Mouse (Mus musculus): ENCODE data around the gene Trp53tg5.

The Trp53tg5 gene

DNA sequence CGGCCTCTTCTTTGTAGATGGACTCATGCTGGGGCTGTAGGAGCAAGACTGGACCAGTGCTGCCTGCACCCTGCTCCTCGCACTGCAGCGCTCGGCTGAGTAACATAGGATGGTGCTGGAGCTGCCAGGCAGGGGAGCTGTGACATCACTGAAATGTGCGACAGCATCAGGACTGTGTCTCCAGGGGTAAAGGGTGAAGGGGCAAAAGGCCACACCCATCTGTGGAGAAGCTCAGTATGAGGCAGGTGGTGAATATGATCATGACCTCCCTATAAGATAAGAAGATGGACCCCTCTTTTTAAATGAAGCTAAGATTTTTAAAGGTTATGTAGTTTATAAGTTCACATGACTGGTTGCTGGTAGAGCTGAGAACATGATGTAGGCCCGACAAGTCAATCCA, at the start of gene Trp53tg5:
Trp53tg5 (minus strand) TSS at position 101 of the 400 bp plus-strand sequence.
- no peak for DNase-seq (ENCODE audit: extremely low spot score, low read depth, low spot score)

DNA sequence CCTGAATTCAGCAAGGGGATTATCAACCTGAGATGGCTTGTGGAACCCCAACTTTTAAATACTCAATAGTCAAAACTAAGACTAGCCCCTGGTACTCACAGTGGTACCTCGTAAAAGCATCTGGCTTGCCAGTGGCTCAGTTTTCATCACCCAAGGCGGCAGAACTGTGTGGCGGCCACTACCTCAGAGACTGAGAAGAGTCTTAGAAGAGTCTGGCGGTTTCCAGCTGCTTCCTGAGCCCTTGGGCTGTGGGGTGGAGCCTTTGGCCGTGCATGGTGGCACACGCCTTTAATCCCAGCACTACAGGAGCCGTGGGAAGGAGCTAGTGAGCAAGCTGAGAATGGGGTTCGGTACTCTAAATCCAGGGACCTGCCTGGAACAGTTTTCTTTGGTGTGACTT, 48.8 kb upstream of the Trp53tg5 start:
- no peak for DNase-seq (ENCODE audit: extremely low spot score, low read depth, low spot score)

DNA sequence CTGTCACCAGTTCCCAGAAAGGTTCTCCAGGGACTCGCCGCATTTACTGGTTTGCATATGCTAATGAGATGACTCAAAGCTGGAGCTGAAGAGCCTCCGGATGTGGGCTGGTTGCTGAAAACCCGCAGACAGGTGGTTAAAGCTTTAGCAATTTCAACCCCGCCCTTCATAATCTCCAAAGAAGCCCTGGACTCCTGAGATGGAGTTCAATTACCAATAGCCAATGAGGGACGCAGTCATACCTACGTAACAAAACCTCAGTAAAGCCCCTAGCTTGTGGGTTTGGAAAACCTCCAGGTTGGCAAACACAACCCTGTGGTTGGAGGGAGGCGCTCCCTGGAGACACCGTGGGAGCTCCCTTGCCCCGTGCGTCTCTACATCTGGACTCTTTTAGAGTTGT, 48.3 kb upstream of the Trp53tg5 start:
- DNase-seq (ENCODE audit: extremely low spot score, low read depth, low spot score) = no peak

DNA sequence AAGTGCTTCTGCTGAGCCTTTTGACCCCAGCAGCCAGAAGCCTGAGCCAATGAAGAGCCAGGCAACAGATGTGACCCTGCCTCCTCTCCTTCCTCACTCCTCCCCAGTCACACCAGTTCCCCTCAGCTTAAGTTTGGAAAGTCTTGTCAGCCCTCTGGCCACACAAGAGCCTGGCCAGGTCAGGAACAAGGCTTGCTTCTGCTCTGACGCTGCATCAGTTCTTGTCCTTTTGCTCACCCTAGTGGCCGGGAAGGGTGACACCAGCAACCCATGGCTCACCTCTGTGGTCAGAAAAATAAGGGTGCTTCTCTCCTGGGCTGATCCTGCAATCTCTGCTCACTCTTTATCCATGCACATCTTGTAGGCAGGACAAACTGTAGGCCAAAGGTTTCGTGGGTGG, 47.3 kb upstream of the Trp53tg5 start:
- DNase-seq (ENCODE audit: extremely low spot score, low read depth, low spot score) = no peak

DNA sequence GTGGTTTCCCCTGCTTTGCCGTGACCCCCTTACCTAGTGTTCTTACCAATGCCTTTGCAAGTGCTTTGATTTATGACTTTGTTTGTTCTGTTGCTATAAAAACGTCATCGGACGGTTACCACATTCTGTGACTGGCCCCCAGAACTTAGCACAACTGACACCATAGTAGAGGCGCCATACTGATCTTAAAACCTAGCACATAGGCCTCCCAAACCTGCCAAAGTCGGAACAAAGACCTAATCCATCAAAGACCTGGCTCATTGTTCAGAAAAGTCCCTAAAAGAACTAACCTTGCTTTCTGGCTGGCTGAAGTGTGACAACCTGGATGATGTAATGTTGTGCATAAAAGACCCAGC, 45.6 kb upstream of the Trp53tg5 start:
- no peak for DNase-seq (ENCODE audit: extremely low spot score, low read depth, low spot score)

DNA sequence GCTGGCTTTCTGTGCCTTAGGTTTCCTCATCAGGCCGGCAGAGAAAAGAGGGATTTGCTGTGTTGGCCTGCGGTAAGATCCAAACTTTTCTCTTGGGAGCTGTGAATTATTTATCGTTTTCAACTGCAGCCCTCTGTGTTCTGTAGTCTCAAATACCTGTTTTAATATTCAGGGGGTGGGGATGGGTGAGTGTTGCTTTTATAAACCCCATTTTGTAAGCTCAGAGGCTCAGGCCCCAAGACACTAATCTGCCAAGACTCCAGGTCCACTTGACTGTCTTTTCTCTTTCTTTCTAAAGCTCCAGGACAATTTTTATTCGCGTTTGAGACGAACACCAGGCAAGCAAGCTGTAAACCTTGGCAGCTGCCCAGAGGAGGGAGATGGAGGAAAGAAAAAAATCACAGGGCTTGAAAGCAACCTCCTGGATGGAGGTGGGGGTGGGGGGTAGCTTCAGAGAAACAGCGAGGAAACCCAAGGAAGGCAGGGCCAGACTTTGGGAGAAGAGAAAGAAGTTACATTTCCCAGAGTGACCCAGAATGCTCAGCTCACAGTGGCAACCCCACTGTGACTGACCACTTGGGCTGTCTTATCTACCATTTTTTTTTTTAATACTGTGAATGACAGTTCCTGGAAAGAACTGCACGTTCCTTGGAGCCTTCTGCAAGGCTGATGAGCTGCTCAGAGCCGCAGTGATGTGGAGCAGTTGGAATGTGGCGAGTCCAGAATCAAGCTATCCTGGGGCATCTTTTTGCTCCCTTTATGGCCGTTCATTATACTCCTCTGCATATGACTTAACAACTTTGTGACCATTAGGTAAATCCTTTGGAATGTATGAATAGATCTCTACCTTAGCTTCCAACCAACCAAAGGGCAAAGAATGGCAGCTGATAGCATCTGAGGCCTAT, 45.0 kb upstream of the Trp53tg5 start:
- DNase-seq (ENCODE audit: extremely low spot score, low read depth, low spot score) = no peak

DNA sequence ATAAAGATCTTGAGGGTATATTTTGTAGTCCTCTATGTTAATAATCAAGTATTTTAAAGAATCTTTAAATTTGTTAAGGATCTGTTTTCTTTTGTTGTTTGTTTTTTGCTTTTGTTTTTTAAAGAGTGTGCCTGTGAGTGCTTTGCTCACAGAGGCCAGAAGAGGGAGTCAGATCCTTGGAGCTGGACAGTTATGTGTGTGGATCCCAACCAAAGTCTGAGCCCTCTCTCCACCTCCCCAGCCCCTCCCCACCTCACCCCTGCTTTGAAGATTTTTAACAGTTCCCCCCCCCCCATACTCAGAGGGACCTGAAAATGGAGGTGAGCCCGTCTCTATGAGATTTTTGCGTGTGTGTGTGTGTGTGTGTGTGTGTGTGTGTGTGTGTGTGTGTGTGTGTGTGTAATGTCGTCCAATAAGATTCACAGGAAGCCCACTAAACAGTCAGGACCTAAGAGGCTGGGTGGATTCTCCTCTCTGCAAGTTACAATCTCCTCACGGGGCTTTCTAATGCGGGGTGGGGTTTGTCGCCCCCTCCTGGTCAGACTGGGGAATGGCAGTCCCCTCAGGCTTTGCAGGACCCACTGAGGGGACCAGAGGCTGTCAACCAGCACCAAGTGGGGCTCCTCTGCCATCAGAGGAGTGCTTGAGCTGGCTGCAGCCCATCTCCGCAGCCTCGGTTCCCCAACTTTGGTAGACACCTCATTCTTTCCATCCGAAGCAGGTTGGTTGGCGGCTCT, 44.1 kb upstream of the Trp53tg5 start:
- no peak for DNase-seq (ENCODE audit: extremely low spot score, low read depth, low spot score)

DNA sequence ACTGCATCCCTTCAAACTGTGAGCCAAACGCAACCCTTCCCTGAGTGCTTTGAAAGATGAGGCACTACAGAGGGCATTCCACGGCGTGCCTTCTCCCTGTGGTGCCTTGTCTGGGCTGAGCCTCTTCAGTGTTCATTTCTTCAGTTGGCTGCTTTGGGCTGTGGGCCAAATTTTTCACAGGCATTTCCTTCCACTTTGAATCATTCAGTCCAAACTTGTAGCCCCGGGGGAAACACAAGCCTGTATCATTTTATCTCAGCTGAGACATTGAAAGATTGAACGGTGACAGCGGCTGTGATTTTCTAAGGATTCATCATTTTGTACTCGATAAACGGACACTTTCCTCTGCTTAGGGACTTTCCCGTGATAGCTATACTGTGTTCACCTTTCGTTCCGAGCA, 43.1 kb upstream of the Trp53tg5 start:
- DNase-seq (ENCODE audit: extremely low spot score, low read depth, low spot score) = no peak

DNA sequence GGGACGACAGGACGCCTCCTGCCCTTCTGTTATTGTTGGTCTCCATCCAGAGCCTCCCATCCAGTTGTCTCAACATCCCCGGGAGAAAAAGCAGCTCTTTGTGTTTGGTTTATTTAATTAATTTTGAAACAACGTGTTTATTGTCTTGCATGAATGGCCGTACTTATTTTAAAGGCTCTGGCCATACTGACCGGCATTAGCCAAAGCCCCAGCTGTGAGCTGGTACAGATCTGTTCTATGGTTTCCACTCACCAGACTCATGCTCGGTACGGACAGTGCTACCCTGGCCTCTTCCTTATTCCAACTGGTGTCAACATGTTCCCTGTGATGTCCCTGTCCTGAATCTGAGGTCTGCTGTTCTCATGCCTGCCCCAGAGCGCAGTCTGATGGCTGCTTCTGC, 42.4 kb upstream of the Trp53tg5 start:
- DNase-seq (ENCODE audit: extremely low spot score, low read depth, low spot score) = no peak

DNA sequence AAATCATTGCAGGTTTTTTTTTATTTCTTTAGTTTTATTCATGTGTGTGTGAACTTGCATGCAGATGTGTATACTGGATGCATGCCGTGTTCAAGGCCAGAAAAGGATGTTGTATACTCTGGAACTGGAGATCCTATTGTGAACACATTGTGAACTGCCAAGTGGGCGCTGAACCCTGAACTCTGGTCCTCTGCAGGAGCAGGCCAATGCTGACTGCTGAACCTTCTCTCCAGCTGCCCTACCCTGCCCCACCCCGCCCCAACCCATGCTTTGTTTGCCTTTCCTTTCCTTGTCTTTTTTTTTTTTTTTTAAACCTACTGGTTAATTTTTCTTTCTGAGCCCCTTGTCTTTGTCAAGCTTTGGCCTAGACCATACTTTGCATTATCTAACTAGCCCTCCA, 41.4 kb upstream of the Trp53tg5 start:
- DNase-seq (ENCODE audit: extremely low spot score, low read depth, low spot score) = no peak

DNA sequence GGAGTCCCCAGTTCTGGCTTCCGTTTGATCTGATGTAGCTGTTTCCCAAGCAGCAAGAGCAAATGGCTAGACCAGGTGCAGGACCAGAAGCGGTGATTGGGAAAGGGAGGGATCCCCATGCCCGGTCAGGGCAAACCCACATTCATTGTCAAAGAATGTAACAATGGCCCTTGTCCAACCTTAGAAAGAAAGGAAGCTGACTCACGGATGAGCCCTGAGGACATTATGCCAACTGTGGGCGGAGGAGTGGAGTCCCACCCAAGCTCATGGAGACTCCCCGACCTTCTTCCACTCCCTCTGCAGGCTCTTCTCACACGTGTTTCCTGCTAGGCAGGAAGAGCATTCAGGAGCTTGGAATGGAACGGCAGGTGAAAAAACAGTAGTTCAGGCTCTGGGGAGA, 39.9 kb upstream of the Trp53tg5 start:
- DNase-seq (ENCODE audit: extremely low spot score, low read depth, low spot score) = no peak

DNA sequence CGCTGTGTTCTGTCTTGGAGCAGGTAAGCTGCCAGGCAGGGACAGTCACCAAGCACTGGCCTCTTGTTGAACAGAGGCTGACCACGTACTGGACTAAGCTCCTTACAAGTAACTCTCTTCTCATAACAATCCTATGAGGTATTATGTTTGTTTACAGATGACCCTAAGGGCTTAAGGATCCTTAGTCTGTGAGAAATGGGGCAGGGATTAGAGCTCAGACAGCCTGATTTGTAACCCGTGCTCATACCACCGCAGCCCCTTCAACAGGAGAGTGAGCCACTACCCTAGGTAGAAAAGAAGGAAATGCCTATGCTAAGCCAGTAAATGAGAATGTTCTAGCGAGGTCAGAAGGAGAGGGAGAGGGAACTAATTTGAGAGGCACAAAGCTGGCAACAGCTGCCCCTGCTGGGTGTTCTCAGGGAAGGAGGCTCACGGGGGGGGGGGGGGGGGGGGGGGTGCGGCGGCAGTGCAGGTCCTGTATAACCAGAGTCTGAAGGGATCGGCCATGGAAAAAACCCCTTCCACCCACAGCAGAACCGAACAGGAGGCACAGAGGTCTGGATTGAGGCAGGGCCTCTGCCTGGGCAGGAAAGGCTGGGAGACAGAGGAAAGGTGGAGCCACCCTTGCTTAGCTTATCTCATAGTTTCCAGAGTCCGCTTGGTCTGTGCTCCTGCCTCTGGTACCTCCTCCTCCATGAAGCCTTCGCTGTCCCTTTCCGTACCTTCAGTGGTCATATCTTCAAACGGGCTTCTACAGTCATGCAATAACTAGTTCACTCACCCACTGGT, 38.8 kb upstream of the Trp53tg5 start:
- no peak for DNase-seq (ENCODE audit: extremely low spot score, low read depth, low spot score)

DNA sequence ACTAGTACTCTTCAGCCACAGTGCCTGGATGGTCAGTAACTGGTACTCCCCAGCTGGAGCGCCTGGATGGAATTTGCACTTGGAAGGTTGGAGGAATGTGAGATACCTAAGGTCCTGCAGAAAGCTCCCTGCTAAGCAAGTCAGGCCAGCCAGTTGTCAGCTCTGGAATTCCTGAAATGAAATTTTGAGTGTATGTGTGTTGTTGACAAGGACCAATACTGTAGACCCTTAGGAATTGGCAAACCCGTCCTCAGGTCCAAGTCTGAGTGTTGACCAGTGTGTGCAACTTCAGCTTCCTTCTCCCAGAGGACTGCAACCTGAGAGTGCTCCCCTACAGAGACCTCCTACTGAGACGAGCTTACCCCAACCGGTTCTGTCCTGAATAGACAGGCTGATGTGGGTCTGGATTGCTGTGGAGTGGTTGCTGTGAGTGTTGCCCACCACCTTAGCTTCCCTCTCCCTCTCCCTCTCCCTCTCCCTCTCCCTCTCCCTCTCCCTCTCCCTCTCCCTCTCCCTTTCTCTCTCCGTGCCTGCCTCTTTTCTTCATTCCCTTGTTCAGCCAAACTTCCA, 37.2 kb upstream of the Trp53tg5 start:
- no peak for DNase-seq (ENCODE audit: extremely low spot score, low read depth, low spot score)

DNA sequence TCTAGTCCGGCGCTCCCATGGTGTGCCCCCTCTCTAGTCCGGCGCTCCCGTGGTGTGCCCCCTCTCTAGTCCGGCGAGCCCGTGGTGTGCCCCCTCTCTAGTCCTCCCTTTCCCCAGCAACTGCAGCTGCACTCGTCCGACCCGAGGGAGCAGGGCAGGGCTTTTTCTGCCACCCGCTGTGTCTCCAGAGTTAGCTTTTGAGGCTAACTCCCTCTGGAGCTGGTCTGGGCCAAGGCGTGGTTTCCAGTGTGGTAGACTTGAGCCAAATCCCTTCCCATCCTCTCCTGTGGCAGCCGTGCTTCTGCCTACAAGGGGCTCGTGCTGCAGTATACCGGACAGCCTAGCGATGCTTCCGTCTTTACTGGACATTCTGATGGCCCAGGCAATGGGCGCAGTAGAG, 34.3 kb upstream of the Trp53tg5 start:
- DNase-seq (ENCODE audit: extremely low spot score, low read depth, low spot score) = no peak

DNA sequence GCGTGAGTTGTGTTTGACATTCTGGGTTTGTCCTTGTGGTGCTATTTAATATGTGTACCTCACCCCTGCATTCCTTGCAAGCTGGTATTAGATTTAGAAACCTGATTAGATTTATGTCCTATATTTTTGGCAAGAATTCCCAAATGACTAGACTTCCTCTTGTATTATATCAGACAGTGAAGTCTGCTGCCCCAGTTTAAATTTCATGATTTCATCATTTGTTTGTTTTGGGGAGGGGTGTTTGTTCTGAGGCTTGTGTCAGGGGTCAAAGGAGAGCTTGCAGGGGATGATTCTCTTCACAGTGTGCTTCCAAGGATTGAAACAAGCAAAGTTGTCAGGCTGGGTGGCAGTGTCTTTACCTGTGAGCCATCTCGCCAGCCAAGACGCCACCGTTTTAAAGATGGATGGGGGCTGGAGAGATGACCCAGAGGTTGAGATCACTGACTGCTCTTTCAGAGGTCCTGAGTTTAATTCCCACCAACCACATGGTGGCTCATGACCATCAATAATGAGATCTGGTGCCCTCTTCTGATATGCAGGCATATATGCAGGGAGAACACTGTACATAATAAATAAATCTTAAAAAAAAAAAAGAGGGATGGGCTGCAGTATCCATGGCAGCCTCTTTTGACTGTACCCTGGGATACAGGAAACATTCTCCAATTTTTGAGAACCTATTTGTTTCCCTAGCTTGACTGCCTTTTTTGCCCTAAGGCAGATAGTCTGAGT, 32.3 kb upstream of the Trp53tg5 start:
- DNase-seq (ENCODE audit: extremely low spot score, low read depth, low spot score) = no peak

DNA sequence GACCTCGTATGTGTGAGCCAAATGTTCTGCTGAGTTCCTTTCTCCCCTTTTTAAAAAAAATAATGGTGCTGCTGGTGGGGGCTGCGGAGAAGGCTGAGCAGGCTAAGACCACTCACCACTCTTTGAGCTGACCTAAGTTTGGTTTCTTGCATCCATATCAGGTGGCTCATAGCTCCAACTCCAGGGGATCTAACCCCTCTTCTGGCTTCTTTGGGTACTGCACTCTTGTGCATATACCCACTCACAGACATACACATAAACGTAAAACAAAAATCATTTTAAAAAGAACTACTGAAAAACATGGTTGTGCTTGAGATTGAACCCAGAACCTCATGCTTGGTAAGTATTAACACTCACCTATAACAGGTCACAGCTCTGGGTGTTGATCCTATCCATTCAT, 31.4 kb upstream of the Trp53tg5 start:
- no peak for DNase-seq (ENCODE audit: extremely low spot score, low read depth, low spot score)

DNA sequence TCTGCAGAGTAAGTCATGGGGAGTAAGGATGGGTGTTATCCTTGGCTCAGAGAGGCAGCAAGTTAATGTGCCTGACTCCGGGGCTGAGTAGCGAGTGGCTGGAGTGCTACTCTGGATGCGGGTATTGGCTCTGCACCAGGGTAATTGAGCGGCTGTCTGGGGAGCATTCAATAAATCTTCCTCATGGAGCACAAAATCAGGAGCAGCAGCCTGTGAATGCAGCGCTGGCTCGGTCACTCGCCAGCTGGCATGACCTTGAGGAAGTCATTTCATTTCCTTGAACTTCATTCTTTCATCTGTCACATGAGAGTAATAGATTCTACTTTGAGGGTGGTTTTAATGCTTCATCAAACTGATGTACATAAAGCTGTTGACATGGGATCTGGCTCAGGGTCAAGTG, 27.0 kb upstream of the Trp53tg5 start:
- DNase-seq (ENCODE audit: extremely low spot score, low read depth, low spot score) = no peak

DNA sequence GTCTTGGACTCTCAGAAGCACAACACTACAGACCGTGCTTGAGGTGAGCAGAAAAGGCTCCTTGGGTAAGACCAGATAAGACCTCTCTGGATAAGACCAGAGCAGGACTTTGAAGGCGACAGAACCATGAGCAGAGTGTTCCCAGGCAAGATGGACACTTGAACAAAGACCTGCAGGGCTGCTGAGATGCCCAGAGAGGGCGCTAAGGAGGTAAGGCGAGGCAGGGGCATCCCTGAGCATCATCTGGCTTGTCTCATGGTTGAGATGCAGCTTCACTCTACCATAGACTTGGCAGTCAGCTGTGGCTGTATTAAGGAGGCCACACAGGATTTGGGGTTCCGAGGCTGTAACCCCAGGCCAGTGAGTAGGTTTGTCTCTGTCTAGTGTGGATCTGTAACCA, 25.8 kb upstream of the Trp53tg5 start:
- no peak for DNase-seq (ENCODE audit: extremely low spot score, low read depth, low spot score)

DNA sequence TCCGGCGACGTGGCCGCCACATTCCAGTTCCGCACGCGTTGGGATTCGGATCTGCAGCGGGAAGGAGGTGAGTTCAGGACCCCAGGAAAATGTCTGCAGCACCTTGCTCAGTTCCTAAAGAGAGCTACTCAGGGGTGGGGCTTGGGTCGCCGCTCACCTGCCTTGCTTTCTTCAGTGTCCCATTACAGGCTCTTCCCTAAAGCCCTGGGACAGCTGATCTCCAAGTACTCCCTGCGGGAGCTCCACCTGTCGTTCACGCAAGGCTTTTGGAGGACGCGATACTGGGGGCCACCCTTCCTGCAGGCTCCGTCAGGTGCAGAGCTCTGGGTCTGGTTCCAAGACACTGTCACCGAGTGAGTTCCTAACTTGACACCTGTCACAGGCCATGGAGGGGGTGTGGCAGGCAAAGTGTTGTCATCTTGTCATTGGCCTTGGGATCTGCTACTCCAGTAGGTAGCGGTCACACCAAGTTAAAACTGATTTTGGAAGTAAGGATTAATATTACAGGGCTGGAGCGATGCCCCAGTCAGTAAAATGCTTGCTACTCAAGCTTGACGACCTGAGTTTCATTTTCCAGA, 24.3 kb upstream of the Trp53tg5 start:
- no peak for DNase-seq (ENCODE audit: extremely low spot score, low read depth, low spot score)
